Mouse (Mus musculus) lung, adult 18-20 months (tissue): ENCODE data around the gene Nol6.

Source experiments
- DNase-seq, 2 experiments: peaks; one replicate each; pipeline ENCODE4 v3.0.0; 2022; ENCODE audit warnings: mixed read lengths in 2 of 2

Nol6 gene

GRCm38 (mm10) chr4:41124180-41124951 lies at the start of gene Nol6:
Gene Nol6 (minus strand): TSS chr4:41124455.
- peak; percentile 99 for DNase-seq

- no peak for DNase-seq
Measured at GRCm38 (mm10) chr4:41170970-41171369, 46.7 kb upstream of the Nol6 start.

GRCm38 (mm10) chr4:41165693-41166475 lies 41.6 kb upstream of the Nol6 start:
- DNase-seq: peak; percentile 64 to 72

- DNase-seq: no peak
Measured at GRCm38 (mm10) chr4:41164974-41165373, 40.7 kb upstream of the Nol6 start.

- no peak for DNase-seq
Measured at GRCm38 (mm10) chr4:41161232-41161631, 37.0 kb upstream of the Nol6 start.

- DNase-seq: no peak
Measured at GRCm38 (mm10) chr4:41158251-41158650, 34.0 kb upstream of the Nol6 start.

GRCm38 (mm10) chr4:41156961-41157360 lies 32.7 kb upstream of the Nol6 start:
- DNase-seq: no peak

GRCm38 (mm10) chr4:41153146-41153545 lies 28.9 kb upstream of the Nol6 start:
- peak in 1 of 2 experiments; percentile 12 for DNase-seq

GRCm38 (mm10) chr4:41151186-41151585 lies 26.9 kb upstream of the Nol6 start:
- DNase-seq: no peak

GRCm38 (mm10) chr4:41149891-41150290 lies 25.6 kb upstream of the Nol6 start:
- no peak for DNase-seq

- no peak for DNase-seq
Measured at GRCm38 (mm10) chr4:41142601-41143000, 18.3 kb upstream of the Nol6 start.

- no peak for DNase-seq
Measured at GRCm38 (mm10) chr4:41140174-41140875, 16.1 kb upstream of the Nol6 start.

GRCm38 (mm10) chr4:41136811-41137210 lies 12.6 kb upstream of the Nol6 start:
- DNase-seq: no peak

GRCm38 (mm10) chr4:41136454-41136805 lies 12.2 kb upstream of the Nol6 start:
- DNase-seq: peak; percentile 24 to 39

GRCm38 (mm10) chr4:41135711-41136453 lies 11.6 kb upstream of the Nol6 start, which contains the start of gene Ube2r2:
Gene Ube2r2 (plus strand): TSS chr4:41135743.
- peak; percentile 67 to 68 for DNase-seq

GRCm38 (mm10) chr4:41134935-41135710 lies 10.9 kb upstream of the Nol6 start:
- DNase-seq: peak; percentile 78

GRCm38 (mm10) chr4:41133529-41134291 lies 9.5 kb upstream of the Nol6 start:
- no peak for DNase-seq

GRCm38 (mm10) chr4:41132471-41132870 lies 8.2 kb upstream of the Nol6 start:
- no peak for DNase-seq

- no peak for DNase-seq
Measured at GRCm38 (mm10) chr4:41129836-41130235, 5.6 kb upstream of the Nol6 start.

GRCm38 (mm10) chr4:41129406-41129805 lies 5.2 kb upstream of the Nol6 start:
- peak; percentile 63 to 73 for DNase-seq

- DNase-seq: peak; percentile 37 to 54
Measured at GRCm38 (mm10) chr4:41118706-41119292, 5.5 kb downstream of the Nol6 start.
